Mouse (Mus musculus) liver, embryonic 11.5 days (tissue): ENCODE measurements at regions not wholly inside any gene's neighbourhood (a gene's known extent, or its start where the extent isn't known, plus 50 kb on each side); places are given as distances from the start of the nearest gene placed in this dataset.

Experiments used
- ATAC-seq: fragments of 200-750 bp; cut with Nextera tagmentation; replicated peaks from 2 replicates; pipeline ENCODE4 v1.8.0; 2017; ENCODE audit warnings: moderate number of reproducible peaks, mild to moderate bottlenecking, moderate TSS enrichment, moderate library complexity; ENCODE audit not compliant: low FRiP score
- DNase-seq: peaks from one replicate; pipeline ENCODE4 v3.0.0-alpha.2; 2017; ENCODE audit warnings: low spot score
- H3K27ac ChIP-seq: fragments of 300-500 bp; sonication (generic); 2 replicates; pipeline ENCODE4 v1.5.1; 2014; ENCODE audit warnings: mild to moderate bottlenecking, low read depth, low read length, control low read depth
- H3K27me3 ChIP-seq: fragments of 300-500 bp; sonication (generic); replicated peaks from 2 replicates; pipeline ENCODE4 v1.6.1; 2014; ENCODE audit warnings: low read length, mixed read lengths; ENCODE audit not compliant: control insufficient read depth, insufficient read depth
- H3K36me3 ChIP-seq: fragments of 300-500 bp; sonication (generic); 2 replicates; pipeline ENCODE4 v1.6.1; 2014; ENCODE audit warnings: mild to moderate bottlenecking, low read length, moderate library complexity, mixed read lengths; ENCODE audit not compliant: control insufficient read depth, insufficient read depth
- H3K4me1 ChIP-seq: fragments of 300-500 bp; sonication (generic); replicated peaks from 2 replicates; pipeline ENCODE4 v1.6.1; 2014; ENCODE audit warnings: low read length, mixed read lengths; ENCODE audit not compliant: control insufficient read depth, insufficient read depth
- H3K4me2 ChIP-seq: fragments of 300-500 bp; sonication (generic); 2 replicates; pipeline ENCODE4 v1.6.1; 2014; ENCODE audit warnings: mild to moderate bottlenecking, control low read depth, moderate library complexity
- H3K4me3 ChIP-seq: fragments of 300-500 bp; sonication (generic); 2 replicates; pipeline ENCODE4 v1.5.1; 2014; ENCODE audit warnings: low read depth, low read length, control low read depth
- H3K9ac ChIP-seq: fragments of 300-500 bp; sonication (generic); 2 replicates; pipeline ENCODE4 v1.6.1; 2014; ENCODE audit warnings: low read depth, low read length, control low read depth
- H3K9me3 ChIP-seq: fragments of 300-500 bp; sonication (generic); 2 replicates; pipeline ENCODE4 v1.6.1; 2016; ENCODE audit warnings: low read length, inconsistent platforms, mixed read lengths; ENCODE audit not compliant: control insufficient read depth
- WGBS: fragments of 180-500 bp; shearing (Covaris S2); extraction: QIAGEN DNeasy Blood & Tissue Kit; methylation state at CpG from one replicate; pipeline ENCODE4 v1.1.7; 2014; 5-methylcytosine and 5-hydroxymethylcytosine counted together

- peaks cover 9% of the 10 kb centered on the region for H3K27me3 ChIP-seq
- no peak for DNase-seq
- H3K4me3 ChIP-seq = no peak overlapping the region
- no peaks in the 10 kb centered on the region for H3K4me1 ChIP-seq
- H3K9me3 ChIP-seq = no peaks in the 10 kb centered on the region
- no peak overlapping the region for H3K4me2 ChIP-seq
- WGBS = 85% methylated on average over 10 of the region's 10 CpGs
- H3K27ac ChIP-seq = no peak overlapping the region
- H3K9ac ChIP-seq = no peak overlapping the region
- no peaks in the 10 kb centered on the region for H3K36me3 ChIP-seq
- ATAC-seq = no peak
These were observed 85.2 kb upstream of the Cplx2 start for GRCm38 (mm10) chr13:54285968-54286367.

- no peaks in the 10 kb centered on the region for H3K36me3 ChIP-seq
- DNase-seq (no peak), ATAC-seq (no peak)
- H3K9ac ChIP-seq = no peak overlapping the region
- 77% methylated on average over 11 of the region's 11 CpGs for WGBS
- no peak overlapping the region for H3K27ac ChIP-seq
- H3K4me3 ChIP-seq = no peak overlapping the region
- no peaks in the 10 kb centered on the region for H3K4me1 ChIP-seq
- H3K4me2 ChIP-seq = no peak overlapping the region
- H3K27me3 ChIP-seq = peaks cover 5% of the 10 kb centered on the region
- H3K9me3 ChIP-seq = no peaks in the 10 kb centered on the region
These were observed 84.5 kb upstream of the Cplx2 start for GRCm38 (mm10) chr13:54286616-54287015.

GRCm38 (mm10) chr13:54290066-54290465, 81.1 kb upstream of the Cplx2 start:
- no peak for ATAC-seq
- Histone ChIP-seq H3K9ac (no peak overlapping the region), H3K27me3 (no peaks in the 10 kb centered on the region), H3K9me3 (no peaks in the 10 kb centered on the region), H3K4me2 (no peak overlapping the region), H3K27ac (no peak overlapping the region), H3K4me3 (no peak overlapping the region), H3K36me3 (no peaks in the 10 kb centered on the region), H3K4me1 (no peaks in the 10 kb centered on the region)
- DNase-seq = no peak
- WGBS = 89% methylated on average over 9 of the region's 9 CpGs

- Histone ChIP-seq H3K27ac (no peak overlapping the region), H3K4me2 (no peak overlapping the region)
These were observed 78.8 kb upstream of the Cplx2 start for GRCm38 (mm10) chr13:54292394-54292793.

GRCm38 (mm10) chr13:54293006-54293405, 78.1 kb upstream of the Cplx2 start:
- DNase-seq = no peak
- 70% methylated on average over 3 of the region's 3 CpGs for WGBS
- no peaks in the 10 kb centered on the region for H3K27me3 ChIP-seq
- no peak overlapping the region for H3K4me2 ChIP-seq
- H3K27ac ChIP-seq = no peak overlapping the region
- H3K9me3 ChIP-seq = no peaks in the 10 kb centered on the region
- no peaks in the 10 kb centered on the region for H3K36me3 ChIP-seq
- no peak for ATAC-seq
- no peaks in the 10 kb centered on the region for H3K4me1 ChIP-seq
- H3K9ac ChIP-seq = no peak overlapping the region
- H3K4me3 ChIP-seq = no peak overlapping the region

More at GRCm38 (mm10) chr13:54292394-54292793, 78.8 kb upstream of the Cplx2 start:
- WGBS = 72% methylated on average over 6 of the region's 6 CpGs
- Histone ChIP-seq H3K36me3 (no peaks in the 10 kb centered on the region), H3K4me3 (no peak overlapping the region), H3K4me1 (no peaks in the 10 kb centered on the region), H3K9me3 (no peaks in the 10 kb centered on the region), H3K9ac (no peak overlapping the region), H3K27me3 (no peaks in the 10 kb centered on the region)
- DNase-seq = no peak
- ATAC-seq = no peak

- ATAC-seq = no peak
- H3K9ac ChIP-seq = no peak overlapping the region
- H3K27me3 ChIP-seq = no peaks in the 10 kb centered on the region; the same call in 1 of the 2 replicates
- H3K36me3 ChIP-seq = no peaks in the 10 kb centered on the region
- no peaks in the 10 kb centered on the region for H3K4me1 ChIP-seq
- DNase-seq = no peak
- H3K27ac ChIP-seq = no peak overlapping the region
- WGBS = 66% methylated on average over 5 of the region's 5 CpGs
- H3K4me3 ChIP-seq = no peak overlapping the region
- no peaks in the 10 kb centered on the region for H3K9me3 ChIP-seq
- H3K4me2 ChIP-seq = no peak overlapping the region
These were observed 75.5 kb upstream of the Cplx2 start for GRCm38 (mm10) chr13:54295475-54296259.

- DNase-seq (no peak), ATAC-seq (no peak)
- H3K36me3 ChIP-seq = no peaks in the 10 kb centered on the region
- H3K9ac ChIP-seq = no peak overlapping the region
- 33% methylated on average over 1 of the region's 1 CpGs for WGBS
- no peak overlapping the region for H3K27ac ChIP-seq
- H3K27me3 ChIP-seq = peaks cover 5% of the 10 kb centered on the region; the same call in 1 of the 2 replicates
- no peaks in the 10 kb centered on the region for H3K9me3 ChIP-seq
- no peaks in the 10 kb centered on the region for H3K4me1 ChIP-seq
- no peak overlapping the region for H3K4me3 ChIP-seq
- no peak overlapping the region for H3K4me2 ChIP-seq
These were observed 74.9 kb upstream of the Cplx2 start for GRCm38 (mm10) chr13:54296260-54296555.

GRCm38 (mm10) chr13:54298851-54299250, 72.3 kb upstream of the Cplx2 start:
- Histone ChIP-seq H3K27me3 (peaks cover 27% of the 10 kb centered on the region), H3K4me3 (no peak overlapping the region), H3K36me3 (no peaks in the 10 kb centered on the region), H3K4me1 (no peaks in the 10 kb centered on the region; the same call in 1 of the 2 replicates), H3K27ac (no peak overlapping the region), H3K9ac (no peak overlapping the region), H3K9me3 (no peaks in the 10 kb centered on the region), H3K4me2 (no peak overlapping the region)
- no peak for DNase-seq
- ATAC-seq = no peak
- WGBS = 74% methylated on average over 8 of the region's 8 CpGs

GRCm38 (mm10) chr13:54299295-54299694, 71.9 kb upstream of the Cplx2 start:
- Histone ChIP-seq H3K36me3 (no peaks in the 10 kb centered on the region), H3K27me3 (peaks cover 27% of the 10 kb centered on the region), H3K9me3 (no peaks in the 10 kb centered on the region), H3K9ac (no peak overlapping the region), H3K4me2 (no peak overlapping the region), H3K4me3 (no peak overlapping the region), H3K4me1 (peaks cover 3% of the 10 kb centered on the region; the same call in 1 of the 2 replicates), H3K27ac (no peak overlapping the region)
- ATAC-seq (no peak), DNase-seq (no peak)
- 78% methylated on average over 5 of the region's 5 CpGs for WGBS
